Mouse (Mus musculus): ENCODE results near the gene 1110065P20Rik.

Gene 1110065P20Rik

GRCm38 (mm10) chr4:124840998-124841397 lies 10.0 kb downstream of the 1110065P20Rik start:
- no peak for DNase-seq

- no peak for DNase-seq
These were observed 12.8 kb downstream of the 1110065P20Rik start for GRCm38 (mm10) chr4:124838035-124838700.

- DNase-seq, result no peak
These were observed 18.2 kb downstream of the 1110065P20Rik start for GRCm38 (mm10) chr4:124832796-124833195.

DNA sequence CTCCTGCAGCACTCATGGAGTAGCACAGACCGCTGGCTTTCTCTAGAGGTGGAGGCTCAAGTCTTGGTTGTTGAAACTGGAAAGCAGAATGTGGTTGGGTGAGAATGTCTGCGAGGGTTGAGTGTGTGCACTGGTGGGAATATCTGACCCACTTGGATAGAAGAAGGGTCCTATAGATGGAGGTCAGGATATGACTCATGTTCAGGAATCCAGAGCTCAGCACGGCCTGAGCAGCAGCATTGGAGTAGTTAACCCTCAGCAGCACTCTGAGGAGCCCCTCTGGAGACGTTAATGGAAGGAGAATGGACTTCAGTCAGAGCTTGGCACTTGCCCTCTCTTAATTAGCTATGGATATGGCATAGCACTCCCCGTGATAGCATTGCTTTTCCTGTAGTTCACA lies 21.3 kb downstream of the 1110065P20Rik start:
- no peak for DNase-seq

DNA sequence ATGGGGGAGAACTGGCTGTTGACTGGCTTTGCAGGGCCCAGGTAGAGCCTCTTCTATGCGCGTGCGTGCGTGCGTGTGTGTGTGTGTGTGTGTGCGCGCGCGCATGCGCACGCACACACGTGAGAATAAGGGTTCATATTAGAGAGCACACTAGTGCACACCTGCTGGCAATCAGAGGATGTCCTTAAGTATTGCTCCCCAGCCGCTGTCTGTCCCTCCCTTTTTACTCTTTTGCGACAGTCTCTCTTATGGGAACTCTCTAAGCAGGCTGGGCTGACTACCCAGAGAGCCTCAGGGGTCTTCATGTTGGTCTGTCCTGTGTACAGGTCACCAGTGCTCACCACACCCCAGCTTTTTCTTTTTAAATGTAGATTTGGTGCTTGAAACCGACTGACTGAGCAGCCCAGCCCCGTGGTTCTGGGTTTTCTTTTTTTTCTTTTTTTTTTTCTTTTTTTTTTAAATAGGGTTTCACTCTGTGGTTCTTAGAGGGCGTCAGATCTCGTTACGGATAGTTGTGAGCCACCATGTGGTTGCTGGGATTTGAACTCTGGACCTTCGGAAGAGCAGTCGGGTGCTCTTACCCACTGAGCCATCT lies 25.5 kb downstream of the 1110065P20Rik start:
- DNase-seq, result no peak

DNA sequence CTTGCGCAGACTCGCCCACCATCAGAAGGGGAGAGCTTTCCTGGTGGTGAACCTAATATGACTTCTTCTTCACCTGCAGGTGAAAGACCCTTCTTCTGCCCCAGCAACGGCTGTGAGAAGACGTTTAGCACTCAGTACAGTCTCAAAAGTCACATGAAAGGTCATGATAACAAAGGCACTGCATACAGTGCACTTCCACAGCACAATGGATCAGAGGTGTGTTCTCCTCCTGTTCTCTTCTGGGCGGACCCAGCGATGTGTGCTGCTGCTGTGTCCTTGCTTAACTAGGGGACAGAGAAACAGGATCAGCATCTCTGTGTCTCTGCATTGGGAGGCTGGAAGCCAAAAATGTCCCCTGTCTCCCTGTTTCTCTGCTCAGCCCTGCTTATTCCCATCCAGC lies 26.0 kb downstream of the 1110065P20Rik start:
- no peak for DNase-seq

DNA sequence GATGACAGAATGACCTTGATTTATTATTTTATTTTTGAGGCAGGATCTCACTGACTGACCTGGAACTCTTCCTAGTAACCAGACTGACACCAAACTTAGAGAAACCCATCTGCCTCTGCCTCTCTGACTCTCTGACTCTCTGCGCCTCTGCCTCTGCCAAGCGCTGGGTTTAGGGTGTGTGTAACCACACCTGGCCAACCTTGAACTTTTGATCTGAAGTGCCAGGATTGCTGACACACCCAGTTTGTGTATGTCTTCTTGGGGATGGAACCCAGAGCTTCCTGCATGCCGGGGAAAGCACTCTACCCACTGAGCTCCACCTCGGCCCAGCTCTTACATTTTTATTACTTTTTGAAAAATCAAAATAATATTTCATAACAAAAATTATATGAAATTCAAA lies 32.2 kb downstream of the 1110065P20Rik start:
- no peak for DNase-seq

DNA sequence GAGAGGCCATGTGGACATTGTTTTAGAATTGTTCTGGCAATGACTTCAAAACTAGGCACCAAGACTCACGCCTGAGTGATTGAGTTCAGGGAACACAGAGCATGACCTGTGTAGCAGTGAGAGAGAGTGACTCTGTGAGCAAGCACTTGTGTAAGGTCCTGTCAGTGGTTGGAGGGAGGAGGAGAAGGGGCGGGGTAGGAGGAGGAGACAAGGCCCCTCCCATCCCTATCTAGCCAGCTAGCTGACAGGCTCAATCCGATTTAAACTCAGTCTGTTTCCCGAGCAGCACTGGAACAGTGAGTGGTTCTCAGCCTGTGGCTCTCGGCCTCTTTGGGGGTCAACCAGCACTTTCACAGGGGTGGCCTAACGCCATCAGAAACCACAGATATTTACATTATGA lies 33.2 kb downstream of the 1110065P20Rik start:
- DNase-seq, result no peak

DNA sequence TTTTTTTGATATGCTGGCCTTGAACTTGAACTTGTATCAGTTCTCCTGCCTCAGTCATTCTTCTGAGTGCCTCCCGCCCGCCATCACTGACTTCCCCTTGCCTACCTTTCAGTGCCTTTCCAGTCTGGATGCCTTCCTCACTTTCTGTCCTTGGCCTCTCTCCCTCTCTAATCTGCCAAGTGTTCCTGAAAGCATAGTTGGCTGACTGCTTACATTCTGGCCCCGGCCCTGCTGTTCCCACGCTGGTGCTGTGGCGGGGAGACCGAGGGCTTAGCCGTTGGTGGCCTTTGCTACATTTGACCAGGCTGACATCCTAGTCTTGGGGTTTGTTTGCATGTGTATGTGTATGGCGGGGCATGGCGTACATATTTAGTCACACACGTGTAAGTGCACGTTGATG lies 35.1 kb downstream of the 1110065P20Rik start:
- no peak for DNase-seq

- no peak for DNase-seq
These were observed 39.5 kb downstream of the 1110065P20Rik start for GRCm38 (mm10) chr4:124811347-124811975.

- no peak for DNase-seq
These were observed 40.9 kb downstream of the 1110065P20Rik start for GRCm38 (mm10) chr4:124810056-124810455.

DNA sequence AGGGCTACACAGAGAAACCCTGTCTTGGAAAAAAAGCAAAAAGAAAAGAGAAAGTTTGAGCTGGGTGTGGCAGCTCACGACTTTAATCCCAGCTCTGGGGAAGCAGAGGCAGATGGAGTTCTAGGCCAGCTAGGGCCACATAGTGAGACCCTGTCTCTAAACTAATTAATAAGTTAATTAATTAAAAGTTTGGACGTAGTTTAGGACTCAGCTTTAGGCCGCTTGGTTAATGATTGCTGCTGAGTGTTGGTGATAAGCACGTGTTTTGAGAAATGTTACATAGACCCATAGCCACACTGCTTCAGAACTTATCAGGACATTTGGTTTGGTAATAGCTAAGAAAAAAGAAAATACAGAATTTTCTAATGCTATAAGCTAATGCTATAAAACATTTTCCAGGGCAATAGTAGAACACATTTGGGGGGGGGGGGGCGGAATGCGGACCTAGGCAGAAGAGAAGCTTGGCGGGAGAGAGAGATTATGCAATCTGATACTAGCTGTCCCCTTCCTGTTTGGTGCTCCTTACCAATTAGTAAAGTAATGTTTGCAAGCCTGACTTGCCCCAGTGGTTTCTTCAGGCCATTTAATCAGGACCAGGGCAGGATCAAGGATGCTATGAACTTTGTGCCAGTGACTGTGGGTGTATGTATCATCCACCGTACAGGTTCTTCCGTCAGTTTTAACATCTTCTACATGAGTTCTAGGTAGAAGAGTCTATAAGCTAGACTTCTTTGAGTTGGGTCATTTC lies 41.7 kb downstream of the 1110065P20Rik start:
- DNase-seq, result no peak

- DNase-seq, result no peak
These were observed 42.5 kb downstream of the 1110065P20Rik start for GRCm38 (mm10) chr4:124808511-124808910.

GRCm38 (mm10) chr4:124803406-124803805 lies 47.6 kb downstream of the 1110065P20Rik start:
- DNase-seq, result no peak

DNA sequence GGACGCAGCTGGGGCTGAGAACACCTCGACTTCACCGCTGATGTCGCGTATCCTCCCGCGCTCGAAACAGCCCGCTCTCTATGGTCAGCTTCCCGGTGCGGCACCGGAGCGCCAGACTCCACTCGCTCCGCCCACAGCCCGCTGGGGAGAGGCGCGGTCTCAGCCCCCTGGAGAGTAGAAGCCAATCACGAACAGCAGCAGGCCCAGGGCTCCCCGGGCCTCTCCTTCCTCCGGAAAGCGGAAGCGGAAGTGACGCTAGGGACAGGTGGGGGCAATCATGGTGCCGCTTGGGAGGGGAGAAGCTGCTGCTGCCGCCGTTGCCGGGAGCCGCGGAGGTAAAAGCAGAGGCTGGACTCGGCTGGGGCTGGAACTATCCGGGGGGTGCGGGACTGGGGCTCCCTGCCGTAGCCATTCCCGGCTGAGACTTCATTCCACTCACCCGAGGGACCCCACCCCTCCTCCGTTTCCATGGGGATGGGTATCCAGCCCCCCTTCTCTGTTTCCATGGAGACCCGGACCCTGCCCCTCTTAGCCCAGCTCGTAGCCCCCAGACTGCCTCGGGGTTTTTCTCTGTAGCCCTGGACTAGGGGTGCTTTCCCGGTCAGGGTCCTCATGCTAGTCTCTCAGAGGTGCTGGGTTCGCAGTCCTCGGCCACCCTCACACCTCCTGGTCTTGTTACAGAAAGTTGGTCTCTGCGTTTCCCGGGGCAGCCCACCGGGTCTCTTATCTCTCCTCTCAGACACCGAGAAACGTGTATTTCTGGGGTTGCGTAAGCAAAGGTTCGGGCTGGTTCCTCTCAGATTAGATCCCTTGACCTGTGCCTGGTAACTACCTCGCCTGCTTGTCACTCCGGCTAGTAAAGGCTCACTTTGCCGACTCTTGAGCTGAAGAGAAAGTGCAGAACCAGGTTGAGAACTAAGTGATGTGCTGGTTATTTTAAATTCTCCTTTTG lies 48.4 kb downstream of the 1110065P20Rik start:
- DNase-seq, result peak; percentile 95 to 98

DNA sequence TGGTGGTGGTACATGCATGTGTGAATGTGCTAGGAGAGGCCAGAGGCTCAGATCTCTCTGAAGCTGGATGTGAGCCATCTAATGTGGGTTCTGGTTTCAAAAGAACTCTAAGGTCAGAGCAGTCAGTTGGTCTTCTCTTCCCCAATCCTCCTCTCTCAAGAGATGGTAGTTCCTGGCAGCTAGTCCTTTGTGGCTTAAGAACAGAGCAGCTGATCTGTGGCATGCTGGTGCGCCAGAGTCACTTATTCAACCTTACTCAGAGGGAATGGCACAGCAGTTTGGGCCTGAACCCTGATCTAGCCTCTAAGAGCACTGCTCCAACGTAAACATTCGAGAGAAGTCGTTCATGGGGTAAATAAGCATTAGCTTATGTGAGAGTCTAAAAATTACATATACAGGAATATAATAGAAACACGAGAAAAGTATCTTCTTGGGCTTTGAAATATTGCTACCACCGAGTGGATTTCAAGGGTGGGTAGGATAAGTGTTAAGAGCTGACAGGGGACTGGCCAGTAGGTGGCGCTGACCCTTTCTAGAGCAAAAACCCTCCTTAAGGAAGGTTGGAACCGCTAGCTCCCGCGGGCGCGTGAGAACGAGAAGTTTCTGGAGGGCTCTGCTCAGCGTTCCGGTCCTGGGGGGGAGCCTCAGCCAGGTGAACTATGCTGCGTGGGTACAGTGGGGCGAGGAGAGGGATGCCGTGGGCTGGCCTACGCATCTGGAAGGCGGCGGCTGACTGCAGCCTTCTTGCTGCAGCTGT lies 49.3 kb downstream of the 1110065P20Rik start, which contains the start of gene Mtf1:
Gene Mtf1, plus strand, starts transcription at position 553 of the 757 bp plus-strand sequence.
- peak; percentile 84 for DNase-seq

Measured in thymus, postnatal 36 days (tissue).